Mouse (Mus musculus) forebrain, embryonic 14.5 days (tissue): Measurements from ENCODE around the gene Fam217b. TPM values are rescaled to one million over a fixed set of nuclear protein-coding genes. Genes with fewer than 3 reads are reported as not detected.

Source experiments
- ATAC-seq: fragments of 200-750 bp; cut with Nextera tagmentation; 2 replicates; pipeline ENCODE4 v1.8.0; 2017; ENCODE audit warnings: mild to moderate bottlenecking, moderate library complexity
- DNase-seq: peaks from one replicate; pipeline ENCODE4 v3.0.0-alpha.2; 2015; ENCODE audit warnings: low spot score
- H3K27ac ChIP-seq: fragments of 300-500 bp; sonication (generic); 2 replicates; pipeline ENCODE4 v1.5.1; 2014; ENCODE audit warnings: low read depth, mild to moderate bottlenecking, control low read depth, low read length, moderate library complexity
- H3K27me3 ChIP-seq: fragments of 300-500 bp; sonication (generic); replicated peaks from 2 replicates; pipeline ENCODE4 v1.6.1; 2014; ENCODE audit warnings: low read length, control low read depth, mixed read lengths; ENCODE audit not compliant: control insufficient read depth, insufficient read depth
- H3K36me3 ChIP-seq: fragments of 300-500 bp; sonication (generic); 2 replicates; pipeline ENCODE4 v1.6.1; 2014; ENCODE audit warnings: low read length, control low read depth; ENCODE audit not compliant: control insufficient read depth, insufficient read depth
- H3K4me1 ChIP-seq: fragments of 300-500 bp; sonication (generic); 2 replicates; pipeline ENCODE4 v1.6.1; 2014; ENCODE audit warnings: antibody characterized with exemption, low read length, control low read depth; ENCODE audit not compliant: control insufficient read depth, insufficient read depth
- H3K4me2 ChIP-seq: fragments of 300-500 bp; sonication (generic); 2 replicates; pipeline ENCODE4 v1.6.1; 2014; ENCODE audit warnings: mild to moderate bottlenecking, control low read depth, low read length
- H3K4me3 ChIP-seq: fragments of 300-500 bp; sonication (generic); 2 replicates; pipeline ENCODE4 v1.5.1; 2014; ENCODE audit warnings: low read depth, low read length, control low read depth
- H3K9ac ChIP-seq: fragments of 300-500 bp; sonication (generic); 2 replicates; pipeline ENCODE4 v1.6.1; 2014; ENCODE audit warnings: mild to moderate bottlenecking, low read length, control low read depth, moderate library complexity
- H3K9me3 ChIP-seq: fragments of 300-500 bp; sonication (generic); replicated peaks from 2 replicates; pipeline ENCODE4 v1.6.1; 2016; ENCODE audit warnings: low read length, control low read depth, mixed read lengths; ENCODE audit not compliant: control insufficient read depth
- WGBS: fragments of 180-500 bp; shearing (Covaris S2); extraction: QIAGEN DNeasy Blood & Tissue Kit; methylation state at CpG from one replicate; pipeline ENCODE4 v1.1.7; 2014; 5-methylcytosine and 5-hydroxymethylcytosine counted together
- polyA plus RNA-seq: library from polyadenylated mRNA; unstranded; fragments of >200 nt; fragmentation: Nextera tagmentation; extraction: Ambion mirVana; gene quantifications from 2 replicates; pipeline ENCODE4 v1.2.1, GENCODE M21; 2014

Fam217b gene
- polyA plus RNA-seq = 3.9 and 4.3 TPM in 2 replicates

GRCm38 (mm10) chr2:178414261-178415149 lies at the start of gene Fam217b, which contains the start of gene Ppp1r3d:
Fam217b (plus strand) TSS chr2:178414524.
Ppp1r3d (minus strand) TSS chr2:178414472.
- Histone ChIP-seq H3K9ac (peak within 1 kb of the TSS; percentile 64), H3K4me1 (peaks cover 8% of the 10 kb centered on the region), H3K4me2 (peak within 1 kb of the TSS; percentile 98), H3K27me3 (peaks cover 10% of the 10 kb centered on the region), H3K9me3 (no peaks in the 10 kb centered on the region), H3K36me3 (no peaks in the 10 kb centered on the region), H3K27ac (peak within 1 kb of the TSS; percentile 27; the same call in 1 of the 2 replicates), H3K4me3 (peak within 1 kb of the TSS; percentile 59)
- WGBS = under 1% methylated on average over 71 of the region's 74 CpGs
- DNase-seq (peak; percentile 84), ATAC-seq (peak; percentile 89)

GRCm38 (mm10) chr2:178407053-178407815 lies 7.1 kb upstream of the Fam217b start, which contains the start of gene Sycp2:
Sycp2 (minus strand) TSS chr2:178407685.
- 90% methylated on average over 52 of the region's 52 CpGs for WGBS
- Histone ChIP-seq H3K4me2 (no peak within 1 kb of the TSS), H3K9ac (no peak within 1 kb of the TSS), H3K36me3 (no peaks in the 10 kb centered on the region), H3K27ac (no peak within 1 kb of the TSS), H3K4me1 (no peaks in the 10 kb centered on the region), H3K9me3 (no peaks in the 10 kb centered on the region), H3K4me3 (no peak within 1 kb of the TSS), H3K27me3 (no peaks in the 10 kb centered on the region)
- no peak for DNase-seq
- ATAC-seq = no peak

- no peaks in the 10 kb centered on the region for H3K36me3 ChIP-seq
- H3K9me3 ChIP-seq = no peaks in the 10 kb centered on the region
- WGBS = 72% methylated on average over 1 of the region's 1 CpGs
- DNase-seq (no peak), ATAC-seq (no peak)
- no peak overlapping the region for H3K27ac ChIP-seq
- no peak overlapping the region for H3K4me3 ChIP-seq
- no peak overlapping the region for H3K4me2 ChIP-seq
- no peak overlapping the region for H3K9ac ChIP-seq
- H3K4me1 ChIP-seq = no peaks in the 10 kb centered on the region
- H3K27me3 ChIP-seq = peaks cover 10% of the 10 kb centered on the region
These were observed 5.3 kb upstream of the Fam217b start for GRCm38 (mm10) chr2:178409024-178409423.

GRCm38 (mm10) chr2:178410286-178410685 lies 4.0 kb upstream of the Fam217b start:
- Histone ChIP-seq H3K4me3 (no peak overlapping the region), H3K36me3 (no peaks in the 10 kb centered on the region), H3K4me2 (no peak overlapping the region), H3K9me3 (no peaks in the 10 kb centered on the region), H3K27me3 (peaks cover 10% of the 10 kb centered on the region), H3K27ac (no peak overlapping the region), H3K9ac (no peak overlapping the region), H3K4me1 (peaks cover 7% of the 10 kb centered on the region)
- ATAC-seq (no peak), DNase-seq (no peak)
- 84% methylated on average over 6 of the region's 6 CpGs for whole genome bisulfite sequencing

GRCm38 (mm10) chr2:178412598-178412997 lies 1.7 kb upstream of the Fam217b start:
- Histone ChIP-seq H3K9ac (no peak overlapping the region), H3K36me3 (no peaks in the 10 kb centered on the region), H3K9me3 (no peaks in the 10 kb centered on the region), H3K4me2 (no peak overlapping the region), H3K27me3 (peaks cover 10% of the 10 kb centered on the region), H3K4me1 (peaks cover 8% of the 10 kb centered on the region), H3K4me3 (no peak overlapping the region), H3K27ac (no peak overlapping the region)
- ATAC-seq = no peak
- WGBS = 86% methylated on average over 6 of the region's 6 CpGs
- DNase-seq = no peak

- H3K36me3 ChIP-seq = no peaks in the 10 kb centered on the region
- ATAC-seq = no peak
- H3K4me2 ChIP-seq = peak overlapping the region; percentile 98; the same call in 1 of the 2 replicates
- DNase-seq = no peak
- H3K4me3 ChIP-seq = peak overlapping the region; percentile 59; the same call in 1 of the 2 replicates
- no peak overlapping the region; the same call in 1 of the 2 replicates for H3K9ac ChIP-seq
- peaks cover 8% of the 10 kb centered on the region for H3K4me1 ChIP-seq
- 70% methylated on average over 13 of the region's 13 CpGs for WGBS
- peaks cover 10% of the 10 kb centered on the region for H3K27me3 ChIP-seq
- no peaks in the 10 kb centered on the region for H3K9me3 ChIP-seq
- no peak overlapping the region for H3K27ac ChIP-seq
These were observed 1.2 kb upstream of the Fam217b start for GRCm38 (mm10) chr2:178413081-178413480.

GRCm38 (mm10) chr2:178413481-178414260 lies 653 bp upstream of the Fam217b start:
- ATAC-seq = peak; percentile 19; the same call in 1 of the 2 replicates
- no peak for DNase-seq
- peak overlapping the region; percentile 64 for H3K9ac ChIP-seq
- H3K9me3 ChIP-seq = no peaks in the 10 kb centered on the region
- peak overlapping the region; percentile 98 for H3K4me2 ChIP-seq
- H3K4me3 ChIP-seq = peak overlapping the region; percentile 59
- H3K36me3 ChIP-seq = no peaks in the 10 kb centered on the region
- H3K27ac ChIP-seq = no peak overlapping the region
- peaks cover 8% of the 10 kb centered on the region for H3K4me1 ChIP-seq
- H3K27me3 ChIP-seq = peaks cover 10% of the 10 kb centered on the region
- 16% methylated on average over 75 of the region's 75 CpGs for WGBS

- H3K27ac ChIP-seq = 0 out of 2 replicates have a peak overlapping the region, but pooled peaks have one; percentile 27
- H3K9ac ChIP-seq = peak overlapping the region; percentile 64; the same call in 1 of the 2 replicates
- no peaks in the 10 kb centered on the region for H3K9me3 ChIP-seq
- 24% methylated on average over 3 of the region's 3 CpGs for WGBS
- DNase-seq = no peak
- peaks cover 8% of the 10 kb centered on the region for H3K4me1 ChIP-seq
- H3K4me2 ChIP-seq = peak overlapping the region; percentile 98
- H3K4me3 ChIP-seq = peak overlapping the region; percentile 59
- ATAC-seq = no peak; the same call in 1 of the 2 replicates
- H3K36me3 ChIP-seq = no peaks in the 10 kb centered on the region
- peaks cover 10% of the 10 kb centered on the region for H3K27me3 ChIP-seq
These were observed 775 bp downstream of the Fam217b start for GRCm38 (mm10) chr2:178415150-178415448.
